Mouse (Mus musculus) stomach, postnatal 0 days (tissue): ENCODE measurements around the gene Ifitm1.

Source experiments
- CTCF ChIP-seq: IDR thresholded peaks from 2 replicates; pipeline ENCODE4 v1.5.1; 2016; ENCODE audit warnings: antibody characterized with exemption, low read depth, mild to moderate bottlenecking, moderate library complexity
- EP300 ChIP-seq: optimal IDR thresholded peaks from 2 replicates; pipeline ENCODE3; 2016; ENCODE audit warnings: antibody characterized with exemption

DNA sequence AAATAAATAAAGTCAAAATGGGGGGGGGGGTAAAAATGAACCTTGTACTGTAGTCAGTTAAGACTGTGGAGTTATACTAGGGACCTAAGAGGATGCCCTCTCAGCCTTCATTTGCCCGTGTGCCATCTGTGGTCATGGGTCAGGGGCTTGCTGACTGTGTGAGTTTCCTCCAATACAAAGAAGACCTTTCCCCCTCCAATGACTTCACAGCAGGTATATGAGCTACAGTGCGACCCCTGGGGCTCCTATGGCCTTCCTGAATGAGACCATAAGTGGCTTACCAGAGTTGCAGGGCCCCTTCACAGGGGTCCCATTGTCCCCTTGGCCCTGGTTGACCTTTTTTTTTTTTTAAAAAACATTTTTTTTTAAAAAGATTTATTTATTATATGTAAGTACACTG is 5.6 kb upstream of the Ifitm1 start:
- TF ChIP-seq CTCF = no peak
- TF ChIP-seq EP300 = no peak
